ENCODE assay signal across 9 mouse cellular contexts in genomic region chr17:86236861-86237763, GRCm38 (mm10).
DNase-seq lines count a peak whose midpoint lies in the region; ATAC-seq and TF ChIP-seq lines count a peak whose summit lies in the region.
"Had no signal": no experiment of that assay in that cellular context is flagged by ENCODE, and none has a peak within 500 bp of the region (broad histone marks: within the 10 kb centered on the region; RNA-seq: fewer than 3 reads in every experiment).

No protein-coding gene starts in this region.

- TF ChIP-seq CTCF in gastrocnemius, adult 2 months (IDR thresholded peaks at IDR 0.05), result peak; percentile 13; the same call in 1 of the 2 replicates

- H3K9me3 ChIP-seq in hindbrain, embryonic 13.5 days, result no peaks in the 10 kb centered on the region
- H3K9me3 ChIP-seq in hindbrain, embryonic 10.5 days, result 0 out of 2 replicates have a peak, but pooled peaks cover 5% of the 10 kb centered on the region
- no peaks in the 10 kb centered on the region; the same call in 1 of the 2 replicates for H3K9me3 ChIP-seq in kidney, embryonic 16.5 days (ENCODE audit: low read length)
- H3K9me3 ChIP-seq: liver, embryonic 15.5 days had no signal

- ATAC-seq in hindbrain, embryonic 13.5 days (ENCODE audit: low FRiP score), result peak; percentile 40; the same call in 1 of the 2 replicates
- ATAC-seq in kidney, embryonic 16.5 days (ENCODE audit: low FRiP score, low TSS enrichment), result 0 out of 2 replicates have a peak, but pooled peaks have one; percentile 39
- ATAC-seq in monocyte, adult 5-6 weeks (replicated peaks; ENCODE audit: insufficient number of reproducible peaks, low FRiP score, low TSS enrichment, poor library complexity, severe bottlenecking), result peak; percentile 76

- H3K4me1 ChIP-seq in hindbrain, embryonic 13.5 days (replicated peaks), result peaks cover 10% of the 10 kb centered on the region
- no peaks in the 10 kb centered on the region for H3K4me1 ChIP-seq in hindbrain, embryonic 10.5 days (replicated peaks)
- H3K4me1 ChIP-seq in kidney, embryonic 16.5 days (ENCODE audit: insufficient read depth, low read length), result no peaks in the 10 kb centered on the region
- H3K4me1 ChIP-seq: liver, embryonic 15.5 days had no signal

- H3K36me3 ChIP-seq in hindbrain, embryonic 13.5 days, result no peaks in the 10 kb centered on the region
- H3K36me3 ChIP-seq in hindbrain, embryonic 10.5 days, result no peaks in the 10 kb centered on the region
- H3K36me3 ChIP-seq in kidney, embryonic 16.5 days (ENCODE audit: insufficient read depth, low read length), result no peaks in the 10 kb centered on the region
- H3K36me3 ChIP-seq: liver, embryonic 15.5 days had no signal

- H3K4me2 ChIP-seq in hindbrain, embryonic 13.5 days, result no peak overlapping the region
- no peak overlapping the region for H3K4me2 ChIP-seq in kidney, embryonic 16.5 days (replicated peaks; ENCODE audit: low read depth, low read length)
- H3K4me2 ChIP-seq: liver, embryonic 15.5 days had no signal

- no peak for DNase-seq in hindbrain, embryonic 10.5 days (ENCODE audit: low spot score)
- DNase-seq in adrenal gland, adult 2 months, result peak; percentile 84
- DNase-seq in gastrocnemius, adult 2 months, result peak; percentile 79
- DNase-seq in spleen, adult 12 weeks (ENCODE audit: low spot score), result no peak
- DNase-seq in right cerebral cortex, adult 18-20 months, result no peak

- 90% methylated on average over 16 of the region's 16 CpGs for WGBS in hindbrain, embryonic 13.5 days
- 88% methylated on average over 16 of the region's 16 CpGs for WGBS in hindbrain, embryonic 10.5 days
- 87% methylated on average over 16 of the region's 16 CpGs for WGBS in kidney, embryonic 16.5 days

- H3K4me3 ChIP-seq in hindbrain, embryonic 13.5 days, result no peak overlapping the region
- no peak overlapping the region for H3K4me3 ChIP-seq in hindbrain, embryonic 10.5 days
- H3K4me3 ChIP-seq in gastrocnemius, adult 2 months, result no peak overlapping the region
- H3K4me3 ChIP-seq in kidney, embryonic 16.5 days (ENCODE audit: low read length), result no peak overlapping the region
- H3K4me3 ChIP-seq: liver, embryonic 15.5 days had no signal

- H3K9ac ChIP-seq in hindbrain, embryonic 13.5 days, result no peak overlapping the region; the same call in 1 of the 2 replicates
- no peak overlapping the region for H3K9ac ChIP-seq in kidney, embryonic 16.5 days (replicated peaks; ENCODE audit: low read length)
- H3K9ac ChIP-seq: liver, embryonic 15.5 days had no signal

- H3K27ac ChIP-seq in hindbrain, embryonic 13.5 days, result no peak overlapping the region
- H3K27ac ChIP-seq in hindbrain, embryonic 10.5 days, result no peak overlapping the region
- H3K27ac ChIP-seq in gastrocnemius, adult 2 months, result peak overlapping the region; percentile 50
- no peak overlapping the region for H3K27ac ChIP-seq in kidney, embryonic 16.5 days (ENCODE audit: low read length)
- H3K27ac ChIP-seq: liver, embryonic 15.5 days had no signal

- intact Hi-C loops in gastrocnemius, adult 2 months (cut with DNase I), result no loop called here

- H3K27me3 ChIP-seq in hindbrain, embryonic 13.5 days, result no peaks in the 10 kb centered on the region
- H3K27me3 ChIP-seq in hindbrain, embryonic 10.5 days (ENCODE audit: insufficient read depth, poor library complexity, severe bottlenecking), result no peaks in the 10 kb centered on the region
- no peaks in the 10 kb centered on the region for H3K27me3 ChIP-seq in kidney, embryonic 16.5 days (ENCODE audit: insufficient read depth, low read length)
- H3K27me3 ChIP-seq: liver, embryonic 15.5 days had no signal

Comparison
In these comparisons a context has a peak if more than half of its experiments do, and no peak if none do; other contexts are left out.
1. DNase-seq: peak in adrenal gland, adult 2 months (single experiment) and gastrocnemius, adult 2 months (single experiment); none in hindbrain, embryonic 10.5 days (single experiment), spleen, adult 12 weeks (single experiment) and right cerebral cortex, adult 18-20 months (single experiment).
2. Peak in every context shown above with its lines, with median percentiles within 50 percentile points of each other: ATAC-seq.